Mouse (Mus musculus) left cerebral cortex, adult 6 months (tissue): ENCODE measurements around the gene Galnt11. TPM values are rescaled to one million over a fixed set of nuclear protein-coding genes. Genes with fewer than 3 reads are reported as not detected.

Experiments used
- long read RNA-seq, 2 experiments: library from polyadenylated mRNA; unstranded; transcript quantifications; one replicate each; pipeline ENCODE4 v2.0.0; 2019 to 2020
- polyA plus RNA-seq: library from polyadenylated mRNA; unstranded; fragments of <200 nt; fragmentation: Nextera tagmentation; gene quantifications from 2 replicates; pipeline ENCODE4 v1.2.3, GENCODE M21; 2021

Galnt11 gene
- 28.0 and 32.1 TPM in 2 replicates for polyA plus RNA-seq
- long read RNA-seq, experiment 1, full-length matches to known transcripts, result 202 of 246 reads
- long read RNA-seq, experiment 1, partial matches to known transcripts, result 18 of 246 reads
- long read RNA-seq, experiment 1, other reads (novel, unspliced or antisense), result 26 of 246 reads
- long read RNA-seq, experiment 2, full-length matches to known transcripts, result 52 of 61 reads
- long read RNA-seq, experiment 2, partial matches to known transcripts, result 8 of 61 reads
- long read RNA-seq, experiment 2, other reads (novel, unspliced or antisense), result 1 of 61 reads

DNA sequence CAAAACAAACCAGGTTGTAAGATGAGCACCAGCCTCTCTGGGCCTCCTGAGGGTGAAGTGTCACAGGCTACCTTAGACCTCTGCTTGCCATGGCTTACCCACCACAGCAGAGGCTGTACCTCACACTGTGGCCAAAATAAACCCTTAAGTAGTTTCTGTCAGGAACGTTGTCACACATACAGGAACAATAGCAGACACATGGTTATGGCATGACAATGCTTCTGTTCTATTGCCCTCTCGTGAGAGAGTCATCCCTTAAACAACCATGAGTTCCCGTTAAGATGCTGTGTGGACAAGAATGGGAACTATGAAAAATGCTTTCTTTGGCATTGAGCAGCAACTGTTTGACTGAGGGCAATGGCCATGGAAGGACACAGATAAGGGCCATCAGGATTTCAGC, at the start of gene Galnt11:
Gene Galnt11 (plus strand): TSS at position 301 of the 400 bp plus-strand sequence.

DNA sequence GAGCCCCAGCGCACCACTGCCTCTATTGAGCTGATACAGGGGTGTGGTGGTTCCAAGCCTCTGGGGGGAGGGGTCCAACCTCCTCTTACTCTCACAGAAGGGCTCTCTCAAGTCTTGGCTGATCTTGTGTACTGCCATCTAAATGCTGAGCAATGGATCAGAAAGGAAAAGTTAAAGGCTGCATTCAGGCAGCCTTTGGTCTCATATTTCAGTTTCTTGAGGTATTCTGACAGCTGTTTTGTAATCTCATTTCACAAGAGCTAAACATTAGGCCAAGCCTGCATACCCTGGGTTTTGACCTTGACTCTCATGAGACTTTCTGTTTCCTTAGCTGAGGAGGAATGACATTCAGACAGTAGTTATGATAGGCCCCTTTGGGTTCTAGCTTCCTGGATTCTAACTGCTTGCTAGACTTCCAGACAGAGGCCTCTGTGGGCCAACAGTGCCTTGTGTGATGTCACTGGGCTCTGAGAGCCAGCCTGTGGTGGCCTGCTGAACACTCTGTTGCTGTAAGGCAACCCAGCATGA, 40.6 kb upstream of the Galnt11 start, which contains the start of gene Galntl5:
Gene Galntl5 (plus strand): TSS at position 457 of the 528 bp plus-strand sequence.

DNA sequence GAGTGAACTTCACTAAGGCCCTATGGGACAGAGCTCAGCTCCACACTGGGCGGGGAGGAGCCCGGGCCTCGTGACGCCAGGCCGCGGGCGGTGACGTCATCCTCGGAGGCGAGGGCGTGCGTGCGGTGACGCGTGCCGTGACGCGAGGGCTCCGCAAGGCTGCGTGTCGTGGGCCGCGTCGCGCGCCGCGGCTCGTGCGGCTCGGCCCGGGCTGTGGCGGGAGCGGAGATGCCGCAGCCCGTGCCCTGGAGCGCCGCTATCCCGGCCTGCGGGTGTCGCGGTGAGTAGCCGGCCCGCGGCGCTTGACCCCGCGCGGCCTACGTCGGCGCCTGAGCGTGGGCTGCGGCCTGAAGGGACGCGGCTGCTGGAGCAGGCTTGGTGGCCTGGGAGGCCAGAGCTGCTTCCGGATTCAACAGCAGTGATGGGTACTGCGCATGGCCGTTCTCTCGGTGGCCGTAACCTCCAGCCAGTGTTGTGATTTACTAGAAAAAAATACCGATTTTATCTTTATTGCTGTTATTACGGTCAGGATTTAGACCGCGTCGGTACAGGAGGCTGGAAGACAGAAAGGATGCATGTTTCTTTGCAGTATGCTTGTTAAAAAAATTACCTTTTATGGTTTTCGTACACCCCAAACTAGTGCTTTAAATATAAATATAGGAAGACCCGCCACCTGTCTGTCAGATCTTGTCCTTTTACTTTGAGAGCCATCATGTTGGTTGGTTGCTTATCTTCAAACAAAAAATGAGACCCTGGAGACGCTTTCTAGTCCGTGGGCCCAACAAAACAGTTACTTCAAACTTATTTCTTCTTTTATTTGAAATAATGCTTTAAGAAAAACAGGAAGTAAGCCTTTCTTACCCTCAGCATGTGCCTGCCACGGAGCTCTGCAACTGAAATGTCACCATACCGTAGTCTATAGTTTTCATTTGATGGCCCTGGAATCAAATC, 1.3 kb downstream of the Galnt11 start, which contains the start of gene E130116L18Rik:
Gene E130116L18Rik (minus strand): TSS at position 402 of the 951 bp plus-strand sequence.

Other genes starting within 250 kb of the Galnt11 start
- gene Prkag2, start 121.3 kb upstream of the Galnt11 start, polyA plus RNA-seq, result 19.7 and 44.9 TPM in 2 replicates
- gene Galntl5, start 40.4 kb upstream of the Galnt11 start, polyA plus RNA-seq, result not detected in 2 replicates
- not detected in 2 replicates for gene E130116L18Rik, start 1.2 kb downstream of the Galnt11 start, polyA plus RNA-seq